Mouse (Mus musculus): ENCODE results near the gene Rad51ap2.

DNA sequence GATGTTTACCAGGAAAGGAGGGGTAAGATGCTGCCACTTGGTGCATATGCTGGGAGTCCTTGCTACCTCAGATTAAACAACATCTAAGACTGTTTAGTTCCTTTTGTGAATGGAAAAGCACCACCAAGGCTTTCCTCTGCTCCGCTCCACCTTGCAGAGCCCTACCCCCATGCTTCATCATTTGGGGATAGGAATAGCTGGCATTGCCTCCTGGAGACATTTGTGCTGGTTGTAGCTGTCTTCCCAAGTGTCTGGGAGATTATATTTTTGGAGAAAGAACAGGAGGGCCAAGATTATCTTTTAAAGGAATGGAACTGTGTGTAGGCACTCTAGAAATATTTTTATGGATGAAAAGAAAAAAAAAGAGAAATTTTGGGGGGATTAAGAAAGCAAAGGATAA is 22.8 kb upstream of the Rad51ap2 start:
- TF ChIP-seq CTCF (IDR thresholded peaks at IDR 0.05; ENCODE audit: low read depth) (no peak), EP300 (IDR thresholded peaks at IDR 0.05; ENCODE audit: low read depth) (no peak)
